Mouse (Mus musculus) MEL (cell line): ENCODE measurements around the gene Tent4b. TPM values are rescaled to one million over a fixed set of nuclear protein-coding genes. Genes with fewer than 3 reads are reported as not detected.

Experiments used
- DNase-seq: peaks from one replicate; pipeline ENCODE4 v3.0.0; 2011; ENCODE audit warnings: low read depth, low spot score
- H3K27ac ChIP-seq: 2 replicates; pipeline ENCODE4 v1.5.1; 2012; ENCODE audit warnings: low read depth, mild to moderate bottlenecking, control low read depth, low read length, moderate library complexity; ENCODE audit not compliant: control insufficient read depth
- H3K27me3 ChIP-seq, 2 experiments: fragments of 150-350 bp in 1 of 2; sonication (generic) in 1 of 2; 2 replicates each; pipeline ENCODE4 v1.6.1; 2012; ENCODE audit warnings: low read length in 2 of 2, mild to moderate bottlenecking in 2 of 2, improper control_type of control experiment in 1 of 2, moderate library complexity in 1 of 2; ENCODE audit not compliant: insufficient read depth in 2 of 2, control insufficient read depth in 1 of 2
- H3K36me3 ChIP-seq, 2 experiments: 2 replicates each; pipeline ENCODE4 v1.6.1; 2012 to 2014; ENCODE audit warnings: low read length in 2 of 2, improper control_type of control experiment in 1 of 2, inconsistent platforms in 1 of 2, mild to moderate bottlenecking in 1 of 2; ENCODE audit not compliant: insufficient read depth in 2 of 2, control insufficient read depth in 1 of 2
- H3K4me1 ChIP-seq, 2 experiments: fragments of 150-350 bp in 1 of 2; sonication (generic) in 1 of 2; 2 replicates each; pipeline ENCODE4 v1.6.1; 2012; ENCODE audit warnings: low read length in 2 of 2, improper control_type of control experiment in 1 of 2, mild to moderate bottlenecking in 1 of 2; ENCODE audit not compliant: insufficient read depth in 2 of 2, control insufficient read depth in 1 of 2
- H3K4me3 ChIP-seq, 2 experiments: fragments of 150-350 bp in 1 of 2; sonication (generic) in 1 of 2; 2 replicates each; pipeline ENCODE4 v1.5.1; 2012; ENCODE audit warnings: low read depth in 2 of 2, low read length in 2 of 2, mild to moderate bottlenecking in 2 of 2, moderate library complexity in 2 of 2, control low read depth in 1 of 2, improper control_type of control experiment in 1 of 2; ENCODE audit not compliant: control insufficient read depth in 1 of 2, insufficient read depth in 1 of 2
- H3K79me2 ChIP-seq: 2 replicates; pipeline ENCODE4 v1.6.1; 2012; ENCODE audit warnings: mild to moderate bottlenecking, low read length, moderate library complexity; ENCODE audit not compliant: control insufficient read depth, poor library complexity, insufficient read depth
- H3K9ac ChIP-seq: 2 replicates; pipeline ENCODE4 v1.6.1; 2012; ENCODE audit warnings: low read depth, mild to moderate bottlenecking, control low read depth, low read length, moderate library complexity; ENCODE audit not compliant: control insufficient read depth, poor library complexity, severe bottlenecking
- H3K9me3 ChIP-seq: fragments of 150-350 bp; sonication (generic); replicated peaks from 2 replicates; pipeline ENCODE4 v1.6.1; 2012; ENCODE audit warnings: mild to moderate bottlenecking, low read length, improper control_type of control experiment, moderate library complexity; ENCODE audit not compliant: insufficient read depth
- BHLHE40 ChIP-seq: IDR thresholded peaks from 2 replicates; pipeline ENCODE4 v1.6.1; 2012; ENCODE audit warnings: low read depth, mild to moderate bottlenecking, inconsistent platforms, low read length, improper control_type of control experiment, borderline replicate concordance
- CTCF ChIP-seq, 3 experiments: IDR thresholded peaks in 2 of 3; conservative IDR thresholded peaks in 1 of 3; 2 replicates each; pipeline ENCODE4 v1.5.1; 2011 to 2012; ENCODE audit warnings: low read length in 3 of 3, low read depth in 2 of 3, mild to moderate bottlenecking in 2 of 3, improper control_type of control experiment in 1 of 3, inconsistent platforms in 1 of 3, mixed read lengths in 1 of 3, moderate library complexity in 1 of 3; ENCODE audit not compliant: control insufficient read depth in 1 of 3, insufficient read depth in 1 of 3, poor library complexity in 1 of 3, severe bottlenecking in 1 of 3
- EP300 ChIP-seq, 2 experiments: IDR thresholded peaks; 2 replicates each; pipeline ENCODE4 v1.6.1; 2011; ENCODE audit warnings: improper control_type of control experiment in 2 of 2, low read length in 2 of 2, low read depth in 1 of 2, mild to moderate bottlenecking in 1 of 2
- ETS1 ChIP-seq: IDR thresholded peaks from 2 replicates; pipeline ENCODE4 v1.6.1; 2012; ENCODE audit warnings: low read depth, mild to moderate bottlenecking, inconsistent platforms, low read length, improper control_type of control experiment, moderate library complexity
- GATA1 ChIP-seq: IDR thresholded peaks from 2 replicates; pipeline ENCODE4 v1.6.1; 2011; ENCODE audit warnings: low read depth, low read length, improper control_type of control experiment
- KAT2A ChIP-seq: conservative IDR thresholded peaks from 2 replicates; pipeline ENCODE4 v1.6.1; 2012; ENCODE audit warnings: low read depth, low read length, improper control_type of control experiment, inconsistent platforms
- MAFK ChIP-seq: IDR thresholded peaks from 2 replicates; pipeline ENCODE4 v1.6.1; 2011; ENCODE audit warnings: low read depth, mild to moderate bottlenecking, low read length, improper control_type of control experiment, borderline replicate concordance
- MAX ChIP-seq: IDR thresholded peaks from 2 replicates; pipeline ENCODE4 v1.6.1; 2011; ENCODE audit warnings: low read length, improper control_type of control experiment
- MAZ ChIP-seq: IDR thresholded peaks from 2 replicates; pipeline ENCODE4 v1.6.1; 2012; ENCODE audit warnings: low read depth, mild to moderate bottlenecking, inconsistent platforms, low read length, improper control_type of control experiment
- MXI1 ChIP-seq: IDR thresholded peaks from 2 replicates; pipeline ENCODE4 v1.6.1; 2011; ENCODE audit warnings: mild to moderate bottlenecking, low read depth, low read length, improper control_type of control experiment
- MYB ChIP-seq: IDR thresholded peaks from 2 replicates; pipeline ENCODE4 v1.6.1; 2011; ENCODE audit warnings: mild to moderate bottlenecking, low read depth, low read length, improper control_type of control experiment
- MYC ChIP-seq: IDR thresholded peaks from 2 replicates; pipeline ENCODE4 v1.6.1; 2011; ENCODE audit warnings: low read depth, mild to moderate bottlenecking, low read length, improper control_type of control experiment, moderate library complexity
- NELFE ChIP-seq: IDR thresholded peaks from 2 replicates; pipeline ENCODE4 v1.6.1; 2011; ENCODE audit warnings: low read depth, low read length, improper control_type of control experiment
- POLR2A ChIP-seq, 2 experiments: IDR thresholded peaks; 2 replicates each; pipeline ENCODE4 v1.6.1; 2011 to 2012; ENCODE audit warnings: low read length in 2 of 2, mild to moderate bottlenecking in 2 of 2, control low read depth in 1 of 2, improper control_type of control experiment in 1 of 2, low read depth in 1 of 2, moderate library complexity in 1 of 2; ENCODE audit not compliant: control insufficient read depth in 1 of 2, insufficient read depth in 1 of 2, poor library complexity in 1 of 2
- POLR2AphosphoS5 ChIP-seq: IDR thresholded peaks from 2 replicates; pipeline ENCODE4 v1.6.1; 2012; ENCODE audit warnings: low read depth, borderline replicate concordance, mild to moderate bottlenecking, inconsistent platforms, low read length, moderate library complexity, mixed read lengths
- RAD21 ChIP-seq: IDR thresholded peaks from 2 replicates; pipeline ENCODE4 v1.6.1; 2011; ENCODE audit warnings: mild to moderate bottlenecking, low read depth, low read length, improper control_type of control experiment
- RCOR1 ChIP-seq: IDR thresholded peaks from 2 replicates; pipeline ENCODE4 v1.6.1; 2012; ENCODE audit warnings: low read depth, mild to moderate bottlenecking, inconsistent platforms, low read length, improper control_type of control experiment
- SIN3A ChIP-seq: IDR thresholded peaks from 2 replicates; pipeline ENCODE4 v1.6.1; 2012; ENCODE audit warnings: low read length, improper control_type of control experiment, inconsistent platforms
- TAL1 ChIP-seq: IDR thresholded peaks from 2 replicates; pipeline ENCODE4 v1.6.1; 2012; ENCODE audit warnings: mild to moderate bottlenecking, inconsistent platforms, low read length, moderate library complexity, mixed read lengths
- TBP ChIP-seq: IDR thresholded peaks from 2 replicates; pipeline ENCODE4 v1.8.0; 2011; ENCODE audit warnings: low read depth, low read length, improper control_type of control experiment
- TCF12 ChIP-seq: IDR thresholded peaks from 2 replicates; pipeline ENCODE4 v1.6.1; 2014; ENCODE audit warnings: low read depth, mild to moderate bottlenecking, inconsistent platforms, low read length, improper control_type of control experiment, moderate library complexity
- ZC3H11A ChIP-seq: IDR thresholded peaks from 2 replicates; pipeline ENCODE4 v1.6.1; 2012; ENCODE audit warnings: low read depth, mild to moderate bottlenecking, inconsistent platforms, low read length, improper control_type of control experiment
- ZKSCAN1 ChIP-seq: IDR thresholded peaks from 2 replicates; pipeline ENCODE4 v1.6.1; 2012; ENCODE audit warnings: low read depth, mild to moderate bottlenecking, inconsistent platforms, low read length, improper control_type of control experiment, moderate library complexity
- ZMIZ1 ChIP-seq: IDR thresholded peaks from 2 replicates; pipeline ENCODE4 v1.6.1; 2012; ENCODE audit warnings: low read depth, mild to moderate bottlenecking, inconsistent platforms, low read length, improper control_type of control experiment, moderate library complexity
- ZNF384 ChIP-seq: IDR thresholded peaks from 2 replicates; pipeline ENCODE4 v1.6.1; 2012; ENCODE audit warnings: low read depth, mild to moderate bottlenecking, inconsistent platforms, low read length, improper control_type of control experiment
- polyA plus RNA-seq, 2 experiments: library from polyadenylated mRNA; stranded (reverse) in 1 of 2; unstranded in 1 of 2; fragments of >175 nt in 1 of 2; fragments of >200 nt in 1 of 2; gene quantifications; 2 replicates each; pipeline versions ENCODE4 v1.2.1 to v1.2.4; 2012; ENCODE audit warnings: low replicate concordance in 2 of 2, low read depth in 1 of 2; ENCODE audit not compliant: insufficient read length in 2 of 2, insufficient read depth in 1 of 2, missing spikeins in 1 of 2
- total RNA-seq: library from RNA; depleted of rRNA; stranded (reverse); fragments of 300-350 nt; gene quantifications from 2 replicates; pipeline ENCODE4 v1.2.3, GENCODE M21; 2012

Gene Tent4b
- total and polyA plus RNA-seq, 3 experiments = 25.9 to 45.3 TPM; not detected in 1

- peak; percentile 95 for DNase-seq
- H3K4me3 ChIP-seq = no peak overlapping the region
- no peaks in the 10 kb centered on the region for H3K27me3 ChIP-seq
- no peaks in the 10 kb centered on the region for H3K9me3 ChIP-seq
- peaks cover 26 to 69% of the 10 kb centered on the region in 2 experiments for H3K4me1 ChIP-seq
- peak overlapping the region; percentile 62 for H3K9ac ChIP-seq
- H3K79me2 ChIP-seq = peaks cover 72% of the 10 kb centered on the region
- peak overlapping the region; percentile 94 for H3K27ac ChIP-seq
- peaks cover 10 to 64% of the 10 kb centered on the region in 2 experiments for H3K36me3 ChIP-seq
- TF ChIP-seq EP300 (IDR thresholded peaks at IDR 0.05; ENCODE audit: low read depth in 1 of 2, low read length in 2 of 2) (peak in 1 of 2 experiments; percentile 91; a peak in 3 of 4 replicates), MAFK (no peak; the same call in 1 of the 2 replicates), ZNF384 (no peak), ETS1 (peak; percentile 72), POLR2A (IDR thresholded peaks at IDR 0.05; ENCODE audit: control insufficient read depth in 1 of 2, insufficient read depth in 1 of 2, low read depth in 1 of 2, low read length in 2 of 2, poor library complexity in 1 of 2) (peak in 1 of 2 experiments; percentile 61; a peak in 1 of 4 replicates), RAD21 (no peak), RCOR1 (no peak), SIN3A (peak; percentile 78; the same call in 1 of the 2 replicates), ZC3H11A (no peak), TCF12 (peak; percentile 50), MYB (peak; percentile 87), MAZ (no peak), TAL1 (peak; percentile 57), NELFE (peak; percentile 49; the same call in 1 of the 2 replicates), BHLHE40 (no peak), CTCF (IDR thresholded peaks at IDR 0.05 in 2 of 3, conservative IDR thresholded peaks at IDR 0.05 in 1 of 3; ENCODE audit: control insufficient read depth in 1 of 3, insufficient read depth in 1 of 3, low read depth in 2 of 3, low read length in 3 of 3, poor library complexity in 1 of 3, severe bottlenecking in 1 of 3) (peak in 1 of 3 experiments; percentile 15; a peak in 1 of 6 replicates), ZKSCAN1 (no peak), TBP (peak; percentile 68; the same call in 1 of the 2 replicates), KAT2A (no peak), MXI1 (no peak), MAX (no peak; the same call in 1 of the 2 replicates), MYC (no peak), POLR2AphosphoS5 (no peak), GATA1 (peak; percentile 62), ZMIZ1 (no peak; the same call in 1 of the 2 replicates)
- TF ChIP-seq, all 39 proteins: peak for 11
Measured at GRCm38 (mm10) chr8:88297976-88298732, 99.1 kb downstream of the Tent4b start.
